Mouse (Mus musculus) neural tube, embryonic 13.5 days (tissue): ENCODE measurements around the gene Zfp740. TPM values are rescaled to one million over a fixed set of nuclear protein-coding genes. Genes with fewer than 3 reads are reported as not detected.
A peak's percentile ranks its signal among the peaks of the same experiment; 100 is the strongest.

Experiments used
- ATAC-seq: fragments of 200-750 bp; cut with Nextera tagmentation; 2 replicates; pipeline ENCODE4 v1.8.0; 2017; ENCODE audit warnings: low read depth, mild to moderate bottlenecking, moderate TSS enrichment, moderate library complexity
- H3K27ac ChIP-seq: fragments of 300-500 bp; sonication (generic); replicated peaks from 2 replicates; pipeline ENCODE4 v1.5.1; 2015; ENCODE audit warnings: moderate library complexity, mild to moderate bottlenecking, inconsistent platforms
- H3K27me3 ChIP-seq: fragments of 300-500 bp; sonication (generic); 2 replicates; pipeline ENCODE4 v1.6.1; 2015; ENCODE audit warnings: mild to moderate bottlenecking, inconsistent platforms
- H3K36me3 ChIP-seq: fragments of 300-500 bp; sonication (generic); 2 replicates; pipeline ENCODE4 v1.6.1; 2015; ENCODE audit warnings: mild to moderate bottlenecking, inconsistent platforms
- H3K4me1 ChIP-seq: fragments of 300-500 bp; sonication (generic); replicated peaks from 2 replicates; pipeline ENCODE4 v1.6.1; 2015; ENCODE audit warnings: inconsistent platforms
- H3K4me2 ChIP-seq: fragments of 300-500 bp; sonication (generic); 2 replicates; pipeline ENCODE4 v1.6.1; 2015; ENCODE audit warnings: inconsistent platforms, mild to moderate bottlenecking, moderate library complexity
- H3K4me3 ChIP-seq: fragments of 300-500 bp; sonication (generic); 2 replicates; pipeline ENCODE4 v1.5.1; 2015; ENCODE audit warnings: mild to moderate bottlenecking, inconsistent platforms
- H3K9ac ChIP-seq: fragments of 300-500 bp; sonication (generic); 2 replicates; pipeline ENCODE4 v1.6.1; 2015; ENCODE audit warnings: moderate library complexity, mild to moderate bottlenecking, inconsistent platforms
- H3K9me3 ChIP-seq: fragments of 300-500 bp; sonication (generic); 2 replicates; pipeline ENCODE4 v1.6.1; 2016; ENCODE audit warnings: inconsistent platforms
- WGBS: fragments of 180-500 bp; shearing (Covaris S2); methylation state at CpG from one replicate; pipeline ENCODE4 v1.1.7; 2015; 5-methylcytosine and 5-hydroxymethylcytosine counted together
- polyA plus RNA-seq: library from polyadenylated mRNA; unstranded; fragments of >200 nt; fragmentation: Nextera tagmentation; extraction: Ambion mirVana; gene quantifications from 2 replicates; pipeline ENCODE4 v1.2.1, GENCODE M21; 2015

The Zfp740 gene
- polyA plus RNA-seq, 1 experiment from 2014 or later, result 64.8 TPM

DNA sequence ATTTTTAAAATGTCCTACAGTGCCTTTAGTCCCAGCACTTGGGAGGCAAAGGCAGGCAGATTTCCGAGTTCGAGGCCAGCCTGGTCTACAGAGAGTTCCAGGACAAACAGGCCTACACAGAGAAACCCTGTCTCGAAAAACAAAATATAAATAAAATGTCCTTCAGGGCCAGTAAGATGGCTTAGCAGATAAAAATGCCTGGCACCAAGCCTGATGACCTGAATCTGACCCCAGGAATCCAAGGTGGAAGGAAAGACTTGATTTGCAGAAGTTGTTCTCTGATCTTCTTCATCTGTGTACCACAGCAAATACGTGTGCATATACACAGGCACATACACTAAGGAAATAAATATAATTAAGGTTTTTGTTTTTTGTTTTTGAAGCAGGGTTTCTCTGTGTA is 7.7 kb upstream of the Zfp740 start:
- no peaks in the 10 kb centered on the region for H3K4me1 ChIP-seq
- ATAC-seq, result no peak

DNA sequence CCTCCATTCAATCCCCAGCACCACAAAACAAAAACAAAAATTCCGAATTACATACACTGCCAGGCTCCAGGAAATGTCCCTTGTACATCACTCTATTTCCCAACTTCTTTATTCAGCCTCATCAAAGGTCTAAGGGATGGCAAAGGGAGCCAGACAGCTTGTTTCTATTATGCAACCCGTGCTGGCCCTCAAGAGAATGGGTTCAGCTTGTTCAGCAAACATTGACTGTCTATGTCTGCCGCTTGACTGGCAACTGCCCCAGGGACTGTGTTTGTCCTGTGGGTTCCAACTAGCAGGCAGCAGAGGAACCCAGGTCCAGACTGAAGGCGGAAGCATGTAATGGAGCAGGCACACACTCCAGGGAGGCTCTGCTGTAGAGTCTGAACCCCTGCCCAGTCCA is 4.2 kb upstream of the Zfp740 start:
- H3K4me2 ChIP-seq, result no peak overlapping the region
- ATAC-seq, result no peak
- 83% methylated on average over 4 of the region's 4 CpGs for WGBS
- no peak overlapping the region for H3K9ac ChIP-seq
- H3K36me3 ChIP-seq, result no peaks in the 10 kb centered on the region
- H3K27ac ChIP-seq, result no peak overlapping the region
- H3K9me3 ChIP-seq, result no peaks in the 10 kb centered on the region
- no peak overlapping the region for H3K4me3 ChIP-seq
- H3K27me3 ChIP-seq, result no peaks in the 10 kb centered on the region
- peaks cover 9% of the 10 kb centered on the region for H3K4me1 ChIP-seq

More for the DNA sequence above, 7.7 kb upstream of the Zfp740 start:
- Histone ChIP-seq H3K9me3 (no peaks in the 10 kb centered on the region), H3K27ac (no peak overlapping the region), H3K9ac (no peak overlapping the region), H3K27me3 (no peaks in the 10 kb centered on the region), H3K4me3 (no peak overlapping the region), H3K4me2 (no peak overlapping the region), H3K36me3 (no peaks in the 10 kb centered on the region)
- 82% methylated on average over 4 of the region's 4 CpGs for WGBS

DNA sequence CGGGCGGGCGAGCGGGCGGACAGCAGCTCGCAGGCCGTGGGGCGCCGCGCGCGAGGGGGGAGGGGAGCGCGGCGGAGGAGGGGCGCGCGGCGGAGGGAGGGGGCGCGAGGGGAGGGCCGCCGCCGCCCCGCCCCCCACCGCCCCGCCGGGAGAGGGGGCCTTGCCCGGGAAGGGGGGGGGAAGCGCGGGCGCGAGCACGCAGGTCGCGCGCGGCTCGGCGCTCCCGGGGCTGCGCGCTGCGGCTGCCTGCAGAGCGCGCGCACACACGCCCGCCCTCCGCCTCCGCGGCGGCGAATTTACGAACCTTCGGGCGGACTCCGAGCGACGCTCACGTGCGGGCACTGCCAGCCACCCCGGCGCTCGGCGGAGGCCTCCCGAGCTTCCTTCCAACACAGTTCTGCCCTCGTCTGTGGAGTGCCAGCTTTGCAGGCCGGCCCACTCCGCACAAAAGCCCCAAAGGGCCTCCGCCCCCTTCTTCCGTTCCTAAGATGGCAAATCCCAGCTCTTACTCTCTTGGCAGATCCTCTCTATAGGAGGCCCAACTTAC is 859 bp downstream of the Zfp740 start:
- peaks cover 32% of the 10 kb centered on the region for H3K36me3 ChIP-seq
- peak overlapping the region; percentile 100 for H3K27ac ChIP-seq
- peak overlapping the region; percentile 96 for H3K9ac ChIP-seq
- H3K4me2 ChIP-seq, result peak overlapping the region; percentile 85
- 0% methylated on average over 27 of the region's 72 CpGs for WGBS
- H3K4me3 ChIP-seq, result peak overlapping the region; percentile 81
- ATAC-seq, result peak; percentile 48
- no peaks in the 10 kb centered on the region for H3K9me3 ChIP-seq
- no peaks in the 10 kb centered on the region for H3K27me3 ChIP-seq
- H3K4me1 ChIP-seq, result peaks cover 49% of the 10 kb centered on the region

DNA sequence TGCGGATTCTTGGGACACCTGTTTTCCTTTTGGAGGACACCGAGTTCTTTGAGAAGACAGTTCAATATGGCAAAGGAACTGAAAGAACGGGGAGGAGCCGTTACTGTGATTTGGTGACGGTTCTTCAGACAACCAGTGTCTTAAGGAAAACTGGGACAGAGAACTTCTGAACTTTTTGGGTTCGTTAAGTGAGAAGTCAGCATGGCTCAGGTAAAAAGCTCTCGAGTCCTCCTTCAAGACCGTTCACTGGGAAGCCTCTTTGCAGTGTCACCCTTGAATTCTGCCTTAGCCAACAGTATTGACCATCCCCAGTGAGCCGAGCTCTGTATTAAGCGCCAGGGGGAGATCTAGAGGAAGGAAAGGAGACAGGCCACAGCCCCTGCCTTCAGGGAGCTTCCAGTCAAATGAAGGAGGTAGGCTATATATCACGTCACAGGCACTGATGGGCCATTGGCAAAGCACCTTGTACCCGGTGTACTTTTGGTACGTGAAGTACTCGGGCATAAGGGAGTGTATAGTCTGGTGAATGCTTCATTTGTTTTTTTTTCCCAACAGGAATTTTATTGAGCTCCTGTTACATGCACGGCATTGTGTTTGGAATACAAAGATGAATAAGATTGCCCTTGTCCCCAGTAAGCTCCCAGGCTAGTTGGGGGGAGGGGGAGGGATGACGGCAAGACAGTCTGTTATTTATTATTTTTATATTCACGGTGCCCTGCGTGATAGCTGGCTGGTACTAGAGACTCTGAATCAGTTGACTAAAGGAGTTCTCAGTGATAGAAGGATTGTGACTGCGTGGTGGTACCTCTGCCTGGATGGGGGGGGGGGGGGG is 1.8 kb downstream of the Zfp740 start, which contains the start of gene Csad:
TSS of gene Csad (minus strand) at position 51 of the 832 bp plus-strand sequence.
- peak within 1 kb of the TSS; percentile 96 for H3K9ac ChIP-seq
- H3K27me3 ChIP-seq, result no peaks in the 10 kb centered on the region
- no peaks in the 10 kb centered on the region for H3K9me3 ChIP-seq
- ATAC-seq, result no peak
- peak within 1 kb of the TSS; percentile 85 for H3K4me2 ChIP-seq
- H3K4me3 ChIP-seq, result peak within 1 kb of the TSS; percentile 81
- H3K27ac ChIP-seq, result peak within 1 kb of the TSS; percentile 100
- peaks cover 49% of the 10 kb centered on the region for H3K4me1 ChIP-seq
- H3K36me3 ChIP-seq, result peaks cover 41% of the 10 kb centered on the region
- 46% methylated on average over 19 of the region's 19 CpGs for WGBS

DNA sequence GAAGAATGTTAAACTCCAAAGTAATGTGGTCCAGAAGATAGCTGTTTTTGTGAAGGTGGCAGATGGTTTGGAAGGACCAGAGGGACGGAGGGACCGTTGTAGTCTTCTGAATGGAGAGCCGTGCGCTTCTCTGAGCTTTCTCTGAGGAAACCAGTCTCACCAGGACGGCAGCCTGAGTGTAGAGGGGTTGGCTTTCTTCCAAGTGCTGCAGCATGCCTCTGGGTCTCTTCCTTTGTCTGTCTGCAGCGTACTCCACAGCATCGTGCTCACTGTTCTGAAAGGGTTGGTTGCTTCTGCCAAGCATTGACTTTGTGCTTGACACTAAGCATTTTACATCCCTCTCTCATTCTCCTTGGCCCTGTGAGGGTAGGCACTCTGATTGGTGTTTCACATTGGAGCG is 2.7 kb downstream of the Zfp740 start:
- H3K4me2 ChIP-seq, result peak overlapping the region; percentile 85
- 26% methylated on average over 8 of the region's 8 CpGs for WGBS

DNA sequence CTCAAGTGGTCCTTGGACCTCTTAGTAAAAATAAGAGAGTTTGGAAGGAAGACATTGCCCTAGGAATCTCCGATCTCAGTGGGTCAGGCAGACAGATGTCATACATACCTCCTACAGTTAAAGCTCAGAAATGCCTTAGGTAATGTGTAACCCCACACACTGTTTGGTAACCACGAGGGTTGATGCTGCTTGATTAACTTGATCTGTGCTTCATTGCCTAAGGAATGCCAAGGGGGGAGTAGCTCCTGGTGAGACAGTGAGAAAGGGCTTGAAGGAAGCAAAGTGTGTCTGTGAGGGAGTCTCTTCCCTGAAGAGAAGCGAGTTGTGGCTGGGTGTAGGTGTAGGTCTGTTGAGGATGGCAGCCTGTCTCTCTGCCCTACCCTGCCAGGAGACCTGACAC is 4.3 kb downstream of the Zfp740 start:
- WGBS, result 74% methylated on average over 3 of the region's 3 CpGs
- peaks cover 46% of the 10 kb centered on the region for H3K4me1 ChIP-seq
- H3K36me3 ChIP-seq, result peaks cover 63% of the 10 kb centered on the region
- no peaks in the 10 kb centered on the region for H3K27me3 ChIP-seq
- peak overlapping the region; percentile 1; the same call in 1 of the 2 replicates for H3K4me2 ChIP-seq
- H3K9ac ChIP-seq, result peak overlapping the region; percentile 31; the same call in 1 of the 2 replicates
- no peak overlapping the region for H3K4me3 ChIP-seq
- H3K9me3 ChIP-seq, result no peaks in the 10 kb centered on the region
- H3K27ac ChIP-seq, result no peak overlapping the region
- ATAC-seq, result no peak

More for the DNA sequence above, 2.7 kb downstream of the Zfp740 start:
- H3K9me3 ChIP-seq, result no peaks in the 10 kb centered on the region
- no peaks in the 10 kb centered on the region for H3K27me3 ChIP-seq
- H3K36me3 ChIP-seq, result peaks cover 49% of the 10 kb centered on the region
- peak overlapping the region; percentile 100 for H3K27ac ChIP-seq
- peaks cover 49% of the 10 kb centered on the region for H3K4me1 ChIP-seq
- H3K4me3 ChIP-seq, result peak overlapping the region; percentile 81
- ATAC-seq, result peak; percentile 37
- peak overlapping the region; percentile 96 for H3K9ac ChIP-seq

DNA sequence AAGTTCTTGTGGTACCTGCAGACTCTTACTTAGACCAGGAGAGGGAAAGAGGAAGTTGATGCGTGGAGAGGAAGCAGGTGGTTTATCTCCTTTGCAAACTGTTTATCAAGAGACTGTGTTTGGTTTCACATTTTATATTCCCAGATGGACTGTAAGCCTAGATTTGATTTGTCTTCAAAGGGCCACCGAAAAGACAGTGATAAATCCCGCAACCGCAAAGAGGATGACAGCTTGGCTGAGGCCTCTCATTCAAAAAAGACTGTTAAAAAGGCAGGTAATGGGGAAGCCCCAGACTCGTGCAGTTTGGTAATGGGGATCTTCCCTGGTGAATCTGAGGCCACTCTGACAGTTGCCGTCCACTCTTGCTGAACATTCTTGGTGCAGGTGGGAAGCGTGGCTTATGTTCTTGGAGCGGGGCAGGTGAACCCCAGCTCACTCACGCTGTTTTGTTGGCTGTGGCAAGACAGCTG is 5.1 kb downstream of the Zfp740 start:
- peaks cover 41% of the 10 kb centered on the region for H3K4me1 ChIP-seq
- H3K27me3 ChIP-seq, result no peaks in the 10 kb centered on the region
- no peak for ATAC-seq
- peaks cover 70% of the 10 kb centered on the region for H3K36me3 ChIP-seq
- WGBS, result 88% methylated on average over 9 of the region's 9 CpGs
- H3K4me3 ChIP-seq, result no peak overlapping the region
- H3K9ac ChIP-seq, result no peak overlapping the region
- no peak overlapping the region for H3K4me2 ChIP-seq
- H3K27ac ChIP-seq, result no peak overlapping the region
- no peaks in the 10 kb centered on the region for H3K9me3 ChIP-seq

DNA sequence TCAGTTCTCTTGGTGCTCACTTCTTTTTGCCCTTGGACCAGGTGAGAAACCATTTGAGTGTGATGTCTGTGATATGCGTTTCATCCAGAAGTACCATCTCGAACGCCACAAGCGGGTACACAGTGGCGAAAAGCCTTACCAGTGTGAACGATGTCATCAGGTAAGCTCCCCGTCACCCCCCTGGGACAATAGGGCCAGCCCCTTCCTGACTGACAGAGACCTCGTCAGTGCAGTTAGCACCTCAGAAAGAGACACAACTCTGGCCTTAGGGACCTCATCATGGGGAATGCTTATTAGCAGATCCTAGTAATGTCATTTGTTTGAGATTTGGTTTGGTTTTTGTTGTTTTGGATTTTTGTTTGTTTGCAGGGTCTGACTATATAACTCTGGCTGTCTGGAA is 6.1 kb downstream of the Zfp740 start:
- H3K27ac ChIP-seq, result no peak overlapping the region
- no peak overlapping the region for H3K9ac ChIP-seq
- H3K27me3 ChIP-seq, result no peaks in the 10 kb centered on the region
- H3K4me1 ChIP-seq, result peaks cover 41% of the 10 kb centered on the region
- WGBS, result 89% methylated on average over 8 of the region's 8 CpGs
- H3K4me2 ChIP-seq, result no peak overlapping the region
- no peak for ATAC-seq
- H3K4me3 ChIP-seq, result no peak overlapping the region
- peaks cover 80% of the 10 kb centered on the region for H3K36me3 ChIP-seq
- H3K9me3 ChIP-seq, result no peaks in the 10 kb centered on the region

DNA sequence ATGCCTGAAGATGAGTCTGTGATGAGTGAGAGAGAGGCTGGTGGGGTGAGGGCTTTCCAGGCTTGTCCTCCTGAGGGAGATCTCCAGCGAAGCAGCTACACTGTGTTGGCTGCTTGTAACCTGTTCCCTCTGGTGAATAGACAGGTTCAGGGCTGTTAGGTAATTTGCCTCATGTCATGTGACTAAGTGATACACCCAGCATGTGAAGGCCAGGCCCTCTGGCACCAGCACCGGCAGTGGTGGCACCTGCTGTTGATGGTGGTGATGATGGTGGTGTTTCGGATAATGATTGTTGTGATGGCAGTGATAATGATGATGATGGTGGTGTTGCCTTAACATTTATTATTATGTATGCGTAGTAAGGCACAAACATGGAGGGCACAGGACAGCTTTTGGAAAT is 7.8 kb downstream of the Zfp740 start:
- Histone ChIP-seq H3K27ac (no peak overlapping the region), H3K4me1 (peaks cover 24% of the 10 kb centered on the region), H3K36me3 (peaks cover 89% of the 10 kb centered on the region), H3K4me2 (no peak overlapping the region), H3K4me3 (no peak overlapping the region), H3K9ac (no peak overlapping the region), H3K9me3 (no peaks in the 10 kb centered on the region), H3K27me3 (no peaks in the 10 kb centered on the region)
- ATAC-seq, result no peak
- 94% methylated on average over 4 of the region's 4 CpGs for WGBS

DNA sequence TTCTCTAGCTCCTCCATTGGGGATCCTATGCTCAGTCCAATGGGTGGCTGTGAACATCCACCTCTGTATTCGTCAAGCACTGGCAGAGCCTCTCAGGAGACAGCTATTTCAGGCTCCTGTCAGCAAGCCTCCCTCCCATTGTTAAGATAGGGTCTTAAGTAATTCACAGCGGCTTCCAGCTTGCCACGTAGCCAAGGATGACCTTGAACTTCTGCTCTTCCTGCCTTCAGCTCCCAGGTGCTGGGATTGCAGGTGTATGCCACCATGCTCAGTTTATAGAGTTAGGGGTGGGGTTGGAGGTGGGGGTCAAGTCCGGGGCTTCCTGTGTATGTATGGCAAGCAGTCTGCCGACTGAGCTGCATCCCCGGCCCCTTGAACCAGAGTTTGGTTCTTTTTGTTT is 8.8 kb downstream of the Zfp740 start:
- H3K27me3 ChIP-seq, result no peaks in the 10 kb centered on the region
- ATAC-seq, result no peak
- H3K27ac ChIP-seq, result no peak overlapping the region
- H3K4me3 ChIP-seq, result no peak overlapping the region
- no peak overlapping the region for H3K9ac ChIP-seq
- H3K4me1 ChIP-seq, result peaks cover 13% of the 10 kb centered on the region
- H3K36me3 ChIP-seq, result peaks cover 94% of the 10 kb centered on the region
- no peaks in the 10 kb centered on the region for H3K9me3 ChIP-seq
- WGBS, result 88% methylated on average over 6 of the region's 6 CpGs
- H3K4me2 ChIP-seq, result no peak overlapping the region

DNA sequence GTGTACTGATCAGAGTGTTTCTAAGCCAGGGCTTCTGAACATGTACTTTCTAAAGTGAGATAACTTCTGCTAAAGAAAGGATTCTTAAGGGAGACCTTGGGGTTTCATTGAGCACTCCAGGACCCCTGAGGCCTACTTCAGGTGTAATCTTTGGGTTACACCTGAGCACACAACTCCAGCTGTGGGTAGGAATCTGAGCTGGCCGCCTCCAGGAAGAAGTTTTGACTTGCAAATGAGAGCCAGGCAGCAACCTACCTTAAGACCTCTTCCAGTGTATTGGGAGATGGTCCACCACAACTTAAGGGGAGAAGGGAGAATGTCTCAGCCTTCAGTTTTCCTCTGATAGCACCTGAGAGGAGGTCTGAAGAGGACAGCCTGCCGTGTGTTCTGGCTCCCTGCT is 11.1 kb downstream of the Zfp740 start:
- Histone ChIP-seq H3K27me3 (no peaks in the 10 kb centered on the region), H3K4me1 (no peaks in the 10 kb centered on the region), H3K36me3 (peaks cover 80% of the 10 kb centered on the region), H3K9me3 (no peaks in the 10 kb centered on the region), H3K27ac (no peak overlapping the region), H3K4me2 (no peak overlapping the region), H3K4me3 (no peak overlapping the region), H3K9ac (no peak overlapping the region)
- 50% methylated on average over 2 of the region's 2 CpGs for WGBS
- ATAC-seq, result no peak

DNA sequence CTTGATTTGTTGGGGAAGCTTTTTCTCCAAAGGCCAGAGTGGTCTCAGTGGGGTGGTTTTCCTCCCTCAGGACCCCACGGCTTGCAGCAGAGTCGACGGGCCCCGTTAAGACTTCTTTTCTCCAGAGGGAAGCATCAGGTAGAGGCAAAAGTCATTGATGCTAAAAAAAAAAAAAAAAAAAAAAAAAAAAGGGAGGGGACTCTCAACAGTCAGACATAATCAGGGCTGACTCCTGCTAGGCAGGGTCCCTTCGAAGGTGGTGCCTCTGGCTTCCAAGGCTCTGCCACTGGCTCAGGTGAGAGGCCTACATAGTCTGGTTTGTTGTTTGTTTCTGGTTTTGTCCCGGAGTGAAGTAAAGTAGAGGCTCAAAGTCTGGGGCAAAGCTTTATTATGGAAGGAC is 12.6 kb downstream of the Zfp740 start:
- H3K4me1 ChIP-seq, result no peaks in the 10 kb centered on the region
- no peak overlapping the region for H3K27ac ChIP-seq
- WGBS, result 72% methylated on average over 6 of the region's 6 CpGs
- no peaks in the 10 kb centered on the region for H3K9me3 ChIP-seq
- H3K27me3 ChIP-seq, result no peaks in the 10 kb centered on the region
- no peak overlapping the region for H3K9ac ChIP-seq
- ATAC-seq, result no peak
- H3K36me3 ChIP-seq, result peaks cover 66% of the 10 kb centered on the region
- no peak overlapping the region for H3K4me3 ChIP-seq
- no peak overlapping the region for H3K4me2 ChIP-seq
